Mouse (Mus musculus) testis, adult 2 months (tissue): ENCODE results near the gene Tspan33. TPM values are rescaled to one million over a fixed set of nuclear protein-coding genes. Genes with fewer than 3 reads are reported as not detected.
"Not testable (repeated sequence)": the region's sequence is repeated elsewhere in the genome, so short reads cannot be mapped to it uniquely, and the experiment has no call there.

Source experiments
- H3K27ac ChIP-seq: fragments of 200-500 bp; 2 replicates; pipeline ENCODE4 v1.5.1; 2012; ENCODE audit warnings: low read depth, low read length; ENCODE audit not compliant: control insufficient read depth, insufficient read depth
- H3K27me3 ChIP-seq: fragments of 200-500 bp; 2 replicates; pipeline ENCODE4 v1.6.1; 2012; ENCODE audit warnings: mild to moderate bottlenecking, low read length, moderate library complexity; ENCODE audit not compliant: control insufficient read depth, insufficient read depth
- H3K36me3 ChIP-seq: fragments of 200-500 bp; 2 replicates; pipeline ENCODE4 v1.6.1; 2012; ENCODE audit warnings: mild to moderate bottlenecking, low read length; ENCODE audit not compliant: control insufficient read depth, insufficient read depth
- H3K4me1 ChIP-seq: fragments of 200-500 bp; 2 replicates; pipeline ENCODE4 v1.6.1; 2012; ENCODE audit warnings: low read length; ENCODE audit not compliant: control insufficient read depth, insufficient read depth
- H3K4me3 ChIP-seq: fragments of 200-500 bp; 2 replicates; pipeline ENCODE4 v1.5.1; 2012; ENCODE audit warnings: low read depth, mild to moderate bottlenecking, low read length, moderate library complexity, mixed read lengths; ENCODE audit not compliant: control insufficient read depth
- CTCF ChIP-seq: fragments of 200-500 bp; IDR thresholded peaks from 2 replicates; pipeline ENCODE4 v1.5.1; 2012; ENCODE audit warnings: low read depth, mild to moderate bottlenecking, inconsistent platforms, low read length, moderate library complexity; ENCODE audit not compliant: control insufficient read depth, insufficient read depth, insufficient replicate concordance
- POLR2A ChIP-seq: fragments of 200-500 bp; IDR thresholded peaks from 2 replicates; pipeline ENCODE4 v1.6.1; 2012; ENCODE audit warnings: low read depth, mild to moderate bottlenecking, inconsistent platforms, low read length, moderate library complexity; ENCODE audit not compliant: control insufficient read depth
- polyA plus RNA-seq: library from polyadenylated mRNA; depleted of rRNA; stranded (reverse); fragments of >200 nt; gene quantifications from 2 replicates; pipeline ENCODE4 v1.2.3, GENCODE M21; 2012

Gene Tspan33
- polyA plus RNA-seq, 1 experiment: 10.8 TPM

DNA sequence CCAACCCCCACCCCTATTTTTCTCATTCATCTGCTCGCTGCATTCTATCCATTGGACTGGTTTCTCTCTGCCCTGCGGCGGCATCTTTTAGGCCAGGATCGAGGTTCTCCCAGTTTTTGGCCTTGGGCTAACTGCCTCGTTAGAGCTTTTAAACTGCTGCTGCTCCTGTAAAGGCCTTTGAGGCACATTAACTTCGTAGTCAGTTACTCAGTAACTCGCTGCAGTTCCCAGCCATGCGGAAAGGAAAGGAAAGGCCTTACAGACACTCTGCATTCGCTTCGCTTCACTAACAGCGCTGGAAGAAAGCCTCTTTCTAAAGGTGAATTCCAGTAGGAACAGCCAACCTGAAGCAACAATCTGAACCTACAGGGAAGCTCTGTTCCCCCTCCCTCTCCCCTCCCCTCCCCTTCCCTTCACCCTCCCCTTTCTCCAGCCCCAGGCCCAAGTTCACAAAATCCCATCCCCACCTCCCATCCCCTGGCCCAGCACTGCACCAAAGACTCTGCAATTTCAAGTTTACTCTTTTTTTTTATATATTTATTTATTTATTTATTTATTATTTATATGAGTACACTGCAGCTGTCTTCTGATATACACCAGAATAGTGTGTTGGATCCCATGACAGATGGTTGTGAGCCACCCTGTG, 33.2 kb upstream of the Tspan33 start:
- Histone ChIP-seq H3K36me3 (no peaks in the 10 kb centered on the region), H3K4me1 (no peaks in the 10 kb centered on the region; the same call in 1 of the 2 replicates), H3K27ac (no peak overlapping the region), H3K27me3 (no peaks in the 10 kb centered on the region), H3K4me3 (no peak overlapping the region)
- no peak for TF ChIP-seq CTCF
- TF ChIP-seq POLR2A: no peak

DNA sequence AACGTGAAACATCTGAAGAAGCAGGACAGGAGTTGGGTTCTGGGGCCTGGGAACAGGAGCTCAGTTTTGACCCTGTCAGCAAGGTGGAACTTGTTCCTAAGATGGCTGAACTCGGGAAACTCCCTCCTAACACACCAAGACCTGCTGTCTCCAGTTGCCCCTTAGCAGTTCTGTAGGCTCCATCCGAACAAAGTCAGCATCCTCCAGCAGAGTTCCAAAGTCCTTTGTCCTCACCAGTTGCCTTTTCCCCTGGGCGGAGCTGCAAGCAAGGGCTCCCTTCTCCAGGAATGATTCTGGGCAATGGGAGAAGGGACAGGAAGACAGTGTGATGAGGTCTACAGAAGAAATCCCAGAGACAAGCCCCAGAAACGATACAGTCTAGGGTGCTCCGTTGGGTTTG, 26.8 kb upstream of the Tspan33 start:
- H3K36me3 ChIP-seq: no peaks in the 10 kb centered on the region
- no peak overlapping the region for H3K4me3 ChIP-seq
- H3K27ac ChIP-seq: no peak overlapping the region
- H3K4me1 ChIP-seq: peaks cover 3% of the 10 kb centered on the region
- no peak for TF ChIP-seq CTCF
- TF ChIP-seq POLR2A: no peak
- no peaks in the 10 kb centered on the region for H3K27me3 ChIP-seq

DNA sequence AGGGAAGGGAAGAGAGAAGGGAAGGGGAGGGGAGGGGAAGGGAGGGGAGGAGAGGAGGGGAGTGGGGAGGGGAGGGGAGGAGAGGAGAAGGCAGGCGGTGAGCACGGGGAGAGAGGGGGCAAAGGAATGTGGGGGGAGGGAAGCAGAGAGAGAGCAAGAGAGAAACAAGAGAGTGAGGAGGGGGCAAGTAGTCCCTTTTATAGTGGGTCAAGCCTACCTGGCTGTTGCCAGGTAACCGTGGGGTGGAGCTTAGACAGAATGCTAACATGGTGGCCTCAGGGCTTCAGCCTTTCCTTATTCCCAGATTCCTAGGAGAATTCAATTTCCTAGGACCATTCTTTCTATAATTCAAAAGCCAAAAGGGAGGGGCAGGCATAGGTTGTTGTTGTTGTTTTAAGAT, 22.3 kb upstream of the Tspan33 start:
- no peak for TF ChIP-seq CTCF
- TF ChIP-seq POLR2A: no peak

DNA sequence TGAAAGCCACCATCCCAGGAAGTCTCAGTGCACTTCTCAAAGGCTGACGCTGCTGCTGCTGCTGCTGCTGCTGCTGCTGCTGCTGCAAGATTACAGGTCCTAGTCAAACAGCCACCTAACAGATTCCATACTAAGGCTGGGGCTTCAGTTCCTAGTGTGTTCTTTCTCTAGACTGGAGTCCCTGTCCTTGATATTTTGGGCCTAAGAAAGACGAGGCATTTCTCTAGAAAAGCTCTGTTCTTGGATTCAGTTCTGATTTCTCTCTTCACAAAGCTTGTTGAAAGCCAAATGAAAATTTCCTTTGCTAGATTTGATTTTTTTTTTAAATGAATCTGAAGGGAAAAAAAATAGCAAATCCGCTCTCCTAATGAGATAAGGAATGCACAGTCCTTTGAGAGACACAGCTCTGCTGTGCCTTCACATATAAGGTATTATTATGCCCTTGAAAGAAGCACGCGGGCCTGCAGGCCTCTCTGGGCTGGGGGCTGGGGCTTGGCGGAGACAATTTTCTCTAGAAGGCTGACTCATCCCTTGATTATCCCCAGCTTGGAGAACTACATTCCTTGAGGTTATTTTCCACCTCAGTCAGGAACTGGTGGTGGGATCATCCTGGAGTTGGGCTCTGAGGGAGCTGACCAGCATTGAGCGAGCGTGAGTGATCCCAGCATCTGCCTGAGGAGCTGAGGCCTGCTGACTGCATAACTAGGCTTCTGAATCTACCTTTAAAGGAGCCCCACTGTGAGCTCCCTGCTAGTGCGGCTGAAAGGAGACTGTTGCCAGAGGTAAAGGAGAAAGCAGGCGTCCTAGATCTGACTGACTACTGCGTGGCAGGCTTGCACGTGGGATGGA, 21.2 kb upstream of the Tspan33 start:
- H3K27me3 ChIP-seq: no peaks in the 10 kb centered on the region
- no peaks in the 10 kb centered on the region for H3K36me3 ChIP-seq
- H3K4me1 ChIP-seq: peaks cover 3% of the 10 kb centered on the region
- no peak overlapping the region for H3K27ac ChIP-seq
- TF ChIP-seq CTCF (no peak), POLR2A (no peak)
- H3K4me3 ChIP-seq: no peak overlapping the region

More for the DNA sequence above, 22.3 kb upstream of the Tspan33 start:
- Histone ChIP-seq H3K27me3 (no peaks in the 10 kb centered on the region), H3K4me3 (no peak overlapping the region), H3K27ac (no peak overlapping the region), H3K4me1 (peaks cover 3% of the 10 kb centered on the region), H3K36me3 (no peaks in the 10 kb centered on the region)

DNA sequence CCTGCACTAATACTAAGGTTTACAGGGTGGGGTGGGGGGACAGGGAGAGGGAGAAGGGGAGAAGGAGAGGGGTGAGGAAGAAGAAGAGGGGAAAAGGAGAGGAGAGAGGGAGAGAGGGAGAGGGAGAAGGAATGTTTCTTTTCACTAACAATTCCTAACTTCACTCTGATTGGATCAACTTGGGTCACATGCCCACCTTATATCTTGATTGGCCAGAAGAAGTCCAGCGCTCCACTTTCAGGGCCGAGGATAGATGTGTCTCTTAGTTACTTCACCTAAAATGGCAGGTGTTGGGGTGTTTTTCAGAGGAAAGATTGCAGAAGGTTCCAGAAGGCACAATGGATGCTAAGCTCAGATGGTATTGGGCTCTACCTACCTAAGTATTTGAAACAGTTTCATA, 20.3 kb upstream of the Tspan33 start:
- Histone ChIP-seq H3K4me3 (no peak overlapping the region), H3K36me3 (no peaks in the 10 kb centered on the region), H3K27ac (no peak overlapping the region), H3K27me3 (no peaks in the 10 kb centered on the region), H3K4me1 (peaks cover 3% of the 10 kb centered on the region)
- no peak for TF ChIP-seq CTCF
- TF ChIP-seq POLR2A: no peak

DNA sequence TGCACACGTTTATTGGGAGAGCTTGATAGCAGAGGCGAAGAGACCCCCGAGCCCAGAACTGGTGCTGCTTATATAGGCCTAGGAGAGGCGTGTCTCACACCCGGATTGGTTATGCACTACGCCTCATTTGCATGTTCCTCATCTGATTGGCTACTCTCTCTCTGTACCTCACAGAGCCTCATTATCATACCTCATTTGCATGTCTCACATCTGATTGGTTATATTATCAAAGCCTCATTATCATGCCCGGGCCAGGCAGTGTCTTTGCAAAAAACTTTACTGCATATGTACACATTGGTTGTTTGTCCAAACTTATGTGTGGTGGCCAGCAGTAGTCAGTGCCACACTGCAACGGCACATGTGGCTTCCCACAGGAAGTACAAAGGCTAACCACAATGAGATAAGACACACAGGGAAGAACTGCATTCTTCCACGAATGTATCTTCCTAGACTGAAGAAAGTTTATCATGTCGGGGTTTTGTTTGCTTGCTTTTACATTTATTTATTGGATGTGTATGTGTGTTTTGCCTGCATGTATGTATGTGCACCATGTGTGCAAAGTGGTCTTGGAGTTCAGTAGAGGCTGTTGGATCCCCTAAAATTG, 14.0 kb upstream of the Tspan33 start:
- not testable (repeated sequence) for H3K27ac ChIP-seq, H3K4me1 ChIP-seq, H3K4me3 ChIP-seq, H3K36me3 ChIP-seq, H3K27me3 ChIP-seq

DNA sequence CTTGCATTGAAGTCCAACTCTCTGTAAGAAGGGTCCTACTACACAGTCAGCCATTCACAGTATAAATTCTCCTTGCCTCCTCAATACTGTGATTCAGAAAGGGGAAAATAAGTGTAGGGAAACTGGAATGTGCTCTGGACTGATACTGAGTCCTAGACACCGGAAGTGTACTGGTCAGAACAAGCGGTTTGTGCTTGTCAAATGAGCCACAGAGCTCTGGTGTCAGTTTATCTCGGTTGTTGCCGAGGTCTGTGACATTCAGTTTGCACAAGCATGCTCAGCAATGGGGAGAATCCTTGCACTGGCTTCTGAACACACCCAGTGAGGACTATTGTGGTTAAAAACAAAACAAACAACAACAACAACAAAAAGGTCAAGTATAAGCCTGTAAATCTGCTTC, 12.2 kb upstream of the Tspan33 start:
- H3K27ac ChIP-seq: no peak overlapping the region
- no peaks in the 10 kb centered on the region for H3K27me3 ChIP-seq
- no peaks in the 10 kb centered on the region for H3K4me1 ChIP-seq
- TF ChIP-seq POLR2A (no peak), CTCF (no peak)
- no peaks in the 10 kb centered on the region for H3K36me3 ChIP-seq
- no peak overlapping the region for H3K4me3 ChIP-seq
